Mouse (Mus musculus) lung, adult 18-20 months (tissue): ENCODE measurements at regions not wholly inside any gene's neighbourhood (a gene's known extent, or its start where the extent isn't known, plus 50 kb on each side); places are given as distances from the start of the nearest gene placed in this dataset.

Experiments
- DNase-seq, 2 experiments: peaks; one replicate each; pipeline ENCODE4 v3.0.0; 2022; ENCODE audit warnings: mixed read lengths in 2 of 2

- DNase-seq: no peak
Measured at GRCm38 (mm10) chr12:28176016-28176415, 376.2 kb downstream of the Dcdc2c start.

GRCm38 (mm10) chr12:28174078-28174477 is 378.1 kb downstream of the Dcdc2c start:
- no peak for DNase-seq

GRCm38 (mm10) chr12:28158786-28159185 is 393.4 kb downstream of the Dcdc2c start:
- DNase-seq: no peak

- no peak for DNase-seq
Measured at GRCm38 (mm10) chr12:28150759-28151158, 401.4 kb downstream of the Dcdc2c start.

- DNase-seq: no peak
Measured at GRCm38 (mm10) chr12:28135810-28136592, 416.2 kb downstream of the Dcdc2c start.

GRCm38 (mm10) chr12:28122766-28123165 is 429.4 kb downstream of the Dcdc2c start:
- no peak for DNase-seq

- peak; percentile 3 to 13 for DNase-seq
Measured at GRCm38 (mm10) chr12:28120106-28120505, 432.1 kb downstream of the Dcdc2c start.

GRCm38 (mm10) chr12:28090673-28091072 is 461.5 kb downstream of the Dcdc2c start:
- DNase-seq: no peak

GRCm38 (mm10) chr12:28085460-28085859 is 466.7 kb downstream of the Dcdc2c start:
- no peak for DNase-seq

GRCm38 (mm10) chr12:28076606-28077005 is 475.6 kb downstream of the Dcdc2c start:
- DNase-seq: no peak

- no peak for DNase-seq
Measured at GRCm38 (mm10) chr12:28068584-28068983, 483.6 kb downstream of the Dcdc2c start.

- no peak for DNase-seq
Measured at GRCm38 (mm10) chr12:28060281-28060680, 491.9 kb downstream of the Dcdc2c start.

GRCm38 (mm10) chr12:28055518-28056280 is 496.5 kb downstream of the Dcdc2c start:
- DNase-seq: no peak

- no peak for DNase-seq
Measured at GRCm38 (mm10) chr12:28054444-28054843, 497.8 kb downstream of the Dcdc2c start.

- no peak for DNase-seq
Measured at GRCm38 (mm10) chr12:28047989-28048388, 504.2 kb downstream of the Dcdc2c start.

- no peak for DNase-seq
Measured at GRCm38 (mm10) chr12:28038161-28038911, 513.9 kb downstream of the Dcdc2c start.

- no peak for DNase-seq
Measured at GRCm38 (mm10) chr12:27999170-27999569, 553.0 kb downstream of the Dcdc2c start.

GRCm38 (mm10) chr12:27992152-27992551 is 560.0 kb downstream of the Dcdc2c start:
- DNase-seq: no peak

- DNase-seq: no peak
Measured at GRCm38 (mm10) chr12:27984261-27984841, 567.8 kb downstream of the Dcdc2c start.

- DNase-seq: no peak
Measured at GRCm38 (mm10) chr12:27978257-27978931, 573.8 kb downstream of the Dcdc2c start.

- no peak for DNase-seq
Measured at GRCm38 (mm10) chr12:27977548-27978256, 574.5 kb downstream of the Dcdc2c start.

- no peak for DNase-seq
Measured at GRCm38 (mm10) chr12:27962908-27963307, 589.3 kb downstream of the Dcdc2c start.
